Mouse (Mus musculus): ENCODE measurements around the gene Tspan31. TPM values are rescaled to one million over a fixed set of nuclear protein-coding genes. Genes with fewer than 3 reads are reported as not detected.
"Not testable (repeated sequence)": the region's sequence is repeated elsewhere in the genome, so short reads cannot be mapped to it uniquely, and the experiment has no call there.

The Tspan31 gene
- polyA plus RNA-seq, 1 experiment from 2014 or later, result 154 TPM

DNA sequence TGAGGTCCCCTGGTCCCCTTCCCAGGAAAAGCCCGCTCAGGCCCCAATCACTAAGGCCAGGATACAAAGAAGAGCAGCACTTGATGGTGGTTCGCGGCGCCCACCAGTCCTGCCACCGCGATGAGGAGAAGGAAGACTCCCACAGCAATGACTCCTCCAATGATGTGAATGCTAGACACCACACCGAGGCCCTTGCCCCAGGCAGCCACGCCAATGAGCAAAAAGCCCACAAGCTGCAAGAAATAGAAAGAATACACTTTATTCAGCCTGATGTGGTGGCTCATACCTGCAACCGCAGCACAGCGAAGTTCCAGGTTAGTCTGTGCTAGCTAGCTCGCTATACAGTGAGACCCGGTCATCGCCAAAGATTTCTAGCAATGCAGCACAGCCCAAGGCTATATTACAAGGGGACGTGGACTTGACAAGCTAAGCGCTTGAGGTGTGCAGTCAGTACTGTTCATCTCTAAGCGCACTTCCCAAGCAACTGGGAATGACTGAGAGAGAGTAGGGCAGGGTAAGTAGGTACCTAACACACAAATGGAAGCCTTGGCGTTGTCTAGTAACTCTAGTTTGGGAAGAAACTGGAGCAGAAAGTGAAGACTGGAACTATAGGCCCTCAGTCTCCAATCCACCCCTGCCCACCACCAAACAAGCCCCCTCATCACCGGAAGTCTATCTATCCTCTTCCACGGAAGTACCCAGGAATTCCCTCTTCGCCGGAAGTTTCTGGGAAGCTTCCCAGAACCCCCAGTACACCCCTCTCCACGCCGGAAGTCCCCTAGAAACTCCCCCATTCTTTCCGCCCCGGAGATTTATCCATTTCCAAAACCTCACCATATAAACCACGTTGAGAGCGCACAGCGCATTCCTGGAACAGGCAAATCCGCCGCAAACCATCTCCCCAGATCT, 529 bp downstream of the Tspan31 start:
- no peak for DNase-seq (ENCODE audit: low spot score)
- no peaks in the 10 kb centered on the region for H3K9me3 ChIP-seq
- peaks cover 38% of the 10 kb centered on the region for H3K36me3 ChIP-seq
- H3K4me3 ChIP-seq, result peak overlapping the region; percentile 65
- H3K4me1 ChIP-seq, result peaks cover 33% of the 10 kb centered on the region
- no peaks in the 10 kb centered on the region for H3K27me3 ChIP-seq (ENCODE audit: insufficient read depth, poor library complexity, severe bottlenecking)
- H3K27ac ChIP-seq, result peak overlapping the region; percentile 87
- 6% methylated on average over 30 of the region's 30 CpGs for WGBS

DNA sequence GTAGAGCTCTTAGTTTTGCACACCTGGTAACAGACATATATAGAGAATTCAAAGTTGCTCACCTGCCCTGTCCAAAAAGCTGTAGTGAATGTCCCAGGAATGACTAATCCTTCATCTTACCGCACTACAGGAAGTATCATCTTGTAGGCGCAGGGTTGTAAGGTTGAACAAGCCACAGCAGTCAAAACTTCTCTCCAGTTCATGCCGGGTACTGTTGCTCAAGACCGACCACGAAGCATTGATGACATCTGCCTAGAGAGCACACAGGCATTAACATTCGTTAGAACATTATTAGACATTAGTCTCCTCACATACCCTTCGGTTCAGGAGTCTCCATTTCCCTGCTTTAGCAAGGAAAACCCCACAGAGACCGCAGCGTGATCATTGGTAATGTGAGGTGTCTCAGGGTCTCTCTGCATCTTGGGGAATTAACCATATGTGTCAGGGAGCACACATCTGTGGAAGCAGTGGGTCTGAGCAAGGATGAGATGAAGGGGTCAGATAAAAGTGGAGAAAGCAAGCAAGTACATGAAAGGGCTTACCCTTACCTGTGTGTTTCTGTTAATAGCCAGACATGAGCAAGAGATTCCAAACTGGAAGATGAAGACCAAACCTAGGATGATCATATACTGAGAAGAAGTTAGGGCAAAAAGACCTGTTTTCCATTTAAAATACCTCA, 1.6 kb downstream of the Tspan31 start:
- H3K36me3 ChIP-seq, result peaks cover 38% of the 10 kb centered on the region
- no peaks in the 10 kb centered on the region for H3K27me3 ChIP-seq (ENCODE audit: insufficient read depth, poor library complexity, severe bottlenecking)
- H3K4me1 ChIP-seq, result peaks cover 36% of the 10 kb centered on the region
- WGBS, result 86% methylated on average over 9 of the region's 9 CpGs
- H3K27ac ChIP-seq, result 0 out of 2 replicates have a peak overlapping the region, but pooled peaks have one; percentile 87
- no peak for DNase-seq (ENCODE audit: low spot score)
- H3K4me3 ChIP-seq, result peak overlapping the region; percentile 65
- H3K9me3 ChIP-seq, result no peaks in the 10 kb centered on the region

DNA sequence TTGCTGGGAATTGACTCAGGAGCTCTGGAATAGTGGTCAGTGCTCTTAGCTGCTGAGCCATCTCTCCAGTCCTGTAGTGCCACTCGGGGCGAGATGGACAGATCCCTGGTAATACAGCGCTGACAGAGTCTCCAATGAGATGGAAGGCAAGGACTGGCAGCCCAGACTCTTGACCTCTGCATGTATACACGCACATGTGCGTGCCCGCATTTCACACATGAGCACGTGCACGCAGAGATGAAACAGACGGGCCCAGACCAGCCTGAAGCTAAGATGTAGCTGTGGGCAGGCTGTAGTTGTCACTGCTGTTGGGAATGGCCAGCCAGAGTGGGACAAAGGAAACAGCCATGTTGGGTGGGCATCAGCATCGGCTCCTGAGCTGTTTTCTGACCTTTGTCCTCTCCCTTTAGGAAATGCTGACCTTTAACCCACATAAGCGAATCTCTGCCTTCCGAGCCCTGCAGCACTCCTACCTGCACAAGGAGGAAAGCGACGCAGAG, 3.5 kb downstream of the Tspan31 start:
- H3K9me3 ChIP-seq, result no peaks in the 10 kb centered on the region
- peaks cover 36% of the 10 kb centered on the region for H3K4me1 ChIP-seq
- H3K27ac ChIP-seq, result no peak overlapping the region
- no peak for DNase-seq (ENCODE audit: low spot score)
- 92% methylated on average over 14 of the region's 14 CpGs for WGBS
- H3K27me3 ChIP-seq (ENCODE audit: insufficient read depth, poor library complexity, severe bottlenecking), result peaks cover 6% of the 10 kb centered on the region
- no peak overlapping the region for H3K4me3 ChIP-seq
- peaks cover 38% of the 10 kb centered on the region for H3K36me3 ChIP-seq

DNA sequence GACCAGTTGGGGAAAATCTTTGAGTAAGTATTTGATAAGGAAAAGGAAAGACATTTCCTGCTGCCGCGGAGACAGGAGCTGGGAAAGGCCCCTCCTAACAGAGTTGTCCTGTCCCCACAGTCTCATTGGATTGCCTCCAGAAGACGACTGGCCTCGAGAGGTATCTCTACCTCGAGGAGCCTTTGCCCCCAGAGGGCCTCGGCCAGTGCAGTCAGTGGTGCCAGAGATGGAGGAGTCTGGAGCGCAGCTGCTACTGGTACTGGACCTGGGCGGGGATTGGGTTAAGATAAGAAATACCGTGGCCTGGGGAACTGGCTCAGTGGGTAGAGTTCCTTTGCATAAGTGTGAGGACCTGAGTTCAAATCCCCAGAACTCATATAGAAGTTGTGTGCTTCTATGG, 4.1 kb downstream of the Tspan31 start:
- Histone ChIP-seq H3K4me3 (no peak overlapping the region), H3K36me3 (peaks cover 38% of the 10 kb centered on the region), H3K27me3 (ENCODE audit: insufficient read depth, poor library complexity, severe bottlenecking) (peaks cover 12% of the 10 kb centered on the region), H3K9me3 (no peaks in the 10 kb centered on the region), H3K4me1 (peaks cover 31% of the 10 kb centered on the region), H3K27ac (no peak overlapping the region)
- no peak for DNase-seq (ENCODE audit: low spot score)
- WGBS, result 61% methylated on average over 9 of the region's 9 CpGs

DNA sequence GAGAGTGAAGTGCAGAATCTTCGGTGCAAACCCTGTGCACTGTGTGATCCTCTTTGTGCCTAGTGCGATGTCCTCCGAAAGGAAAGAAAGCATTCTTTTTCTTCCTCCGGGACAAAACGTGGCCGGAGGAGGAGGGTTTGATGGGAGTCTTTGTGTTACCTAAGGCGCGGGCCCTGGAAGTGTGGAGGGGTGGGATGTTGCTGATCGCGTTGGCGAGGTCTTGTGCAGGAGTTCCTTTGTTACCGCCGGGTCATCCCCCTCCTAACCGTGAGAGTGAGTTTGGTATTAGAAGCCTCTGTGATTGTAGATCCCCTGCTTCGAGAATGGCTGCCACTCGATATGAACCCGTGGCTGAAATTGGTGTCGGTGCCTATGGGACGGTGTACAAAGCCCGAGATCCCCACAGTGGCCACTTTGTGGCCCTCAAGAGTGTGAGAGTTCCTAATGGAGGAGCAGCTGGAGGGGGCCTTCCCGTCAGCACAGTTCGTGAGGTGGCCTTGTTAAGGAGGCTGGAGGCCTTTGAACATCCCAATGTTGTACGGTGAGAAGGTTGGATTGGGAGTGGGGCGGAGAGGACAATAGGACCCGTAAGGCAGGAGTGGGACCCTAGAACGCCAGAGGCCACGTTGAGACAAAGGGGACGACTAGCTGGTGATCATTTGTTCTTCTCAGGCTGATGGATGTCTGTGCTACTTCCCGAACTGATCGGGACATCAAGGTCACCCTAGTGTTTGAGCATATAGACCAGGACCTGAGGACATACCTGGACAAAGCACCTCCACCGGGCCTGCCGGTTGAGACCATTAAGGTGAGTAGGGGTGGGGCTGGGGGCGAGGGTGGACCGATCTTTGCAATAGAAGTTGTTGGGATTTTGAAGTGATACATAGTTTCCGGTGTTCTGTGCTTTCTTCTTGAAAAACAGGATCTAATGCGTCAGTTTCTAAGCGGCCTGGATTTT, 5.9 kb downstream of the Tspan31 start:
- no peak for DNase-seq (ENCODE audit: low spot score)
- Histone ChIP-seq H3K9me3 (no peaks in the 10 kb centered on the region), H3K27ac (peak overlapping the region; percentile 98), H3K36me3 (peaks cover 38% of the 10 kb centered on the region), H3K4me1 (peaks cover 37% of the 10 kb centered on the region), H3K27me3 (ENCODE audit: insufficient read depth, poor library complexity, severe bottlenecking) (peaks cover 30% of the 10 kb centered on the region), H3K4me3 (peak overlapping the region; percentile 92)
- 14% methylated on average over 37 of the region's 37 CpGs for WGBS

DNA sequence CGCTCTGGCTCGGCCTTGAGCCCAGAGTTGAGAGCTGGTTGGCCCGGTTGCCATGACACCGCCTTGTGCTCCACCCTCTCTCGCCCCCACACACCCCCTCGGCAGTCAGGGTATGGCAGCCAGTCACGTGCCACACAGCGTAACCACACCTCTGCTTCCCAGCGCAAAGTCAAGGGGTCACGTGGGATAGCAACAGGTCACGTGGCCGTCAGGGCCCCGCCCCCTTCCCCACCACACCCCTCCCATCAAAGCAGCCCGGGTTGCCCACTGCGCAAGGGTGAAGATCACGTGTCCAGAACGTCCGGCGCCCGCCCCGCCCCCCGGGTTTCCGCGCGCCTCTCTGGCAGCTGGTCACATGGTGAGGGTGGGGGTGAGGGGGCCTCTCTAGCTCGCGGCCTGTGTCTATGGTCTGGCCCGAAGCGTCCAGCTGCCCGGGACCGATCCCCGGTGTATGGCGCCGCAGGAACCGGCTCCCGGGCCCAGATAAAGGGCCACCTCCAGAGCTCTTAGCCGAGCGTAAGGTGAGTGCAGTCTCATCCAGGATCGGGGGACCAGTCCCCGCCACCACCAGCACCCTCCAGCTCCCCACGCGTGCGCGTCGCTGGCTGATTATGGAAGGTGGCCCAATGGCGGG, 6.7 kb downstream of the Tspan31 start, which contains the start of gene Cdk4:
Gene Cdk4, plus strand, starts transcription at position 296 of the 634 bp plus-strand sequence.
- peak; percentile 100 for DNase-seq (ENCODE audit: low spot score)
- H3K9me3 ChIP-seq, result no peaks in the 10 kb centered on the region
- H3K4me3 ChIP-seq, result peak within 1 kb of the TSS; percentile 92
- peaks cover 38% of the 10 kb centered on the region for H3K27me3 ChIP-seq (ENCODE audit: insufficient read depth, poor library complexity, severe bottlenecking)
- WGBS, result under 1% methylated on average over 45 of the region's 46 CpGs
- peaks cover 37% of the 10 kb centered on the region for H3K4me1 ChIP-seq
- peak within 1 kb of the TSS; percentile 98 for H3K27ac ChIP-seq
- peaks cover 37% of the 10 kb centered on the region for H3K36me3 ChIP-seq

DNA sequence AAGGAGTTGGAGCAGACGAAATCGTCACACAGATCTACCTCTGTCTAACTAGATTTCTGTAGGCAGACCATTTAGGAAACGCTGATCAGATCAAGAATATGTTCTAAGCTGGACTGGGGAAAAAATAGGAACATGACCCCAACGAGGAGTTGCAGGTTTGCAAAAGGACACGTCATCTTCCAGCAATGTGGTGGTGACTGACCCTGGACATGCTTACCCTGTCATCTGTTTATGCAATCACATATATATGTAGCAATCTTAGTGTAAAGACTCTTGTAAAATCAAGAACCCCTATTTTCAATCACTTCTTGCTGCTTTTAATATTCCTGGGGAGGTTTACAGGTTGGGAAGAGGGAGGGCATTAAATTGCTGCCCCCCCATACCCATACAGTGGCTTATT, 7.6 kb downstream of the Tspan31 start:
- Histone ChIP-seq H3K4me1 (peaks cover 37% of the 10 kb centered on the region), H3K36me3 (peaks cover 29% of the 10 kb centered on the region), H3K27me3 (ENCODE audit: insufficient read depth, poor library complexity, severe bottlenecking) (peaks cover 46% of the 10 kb centered on the region), H3K27ac (no peak overlapping the region), H3K4me3 (0 out of 2 replicates have a peak overlapping the region, but pooled peaks have one; percentile 92), H3K9me3 (no peaks in the 10 kb centered on the region)
- 72% methylated on average over 5 of the region's 5 CpGs for WGBS
- DNase-seq (ENCODE audit: low spot score), result no peak

DNA sequence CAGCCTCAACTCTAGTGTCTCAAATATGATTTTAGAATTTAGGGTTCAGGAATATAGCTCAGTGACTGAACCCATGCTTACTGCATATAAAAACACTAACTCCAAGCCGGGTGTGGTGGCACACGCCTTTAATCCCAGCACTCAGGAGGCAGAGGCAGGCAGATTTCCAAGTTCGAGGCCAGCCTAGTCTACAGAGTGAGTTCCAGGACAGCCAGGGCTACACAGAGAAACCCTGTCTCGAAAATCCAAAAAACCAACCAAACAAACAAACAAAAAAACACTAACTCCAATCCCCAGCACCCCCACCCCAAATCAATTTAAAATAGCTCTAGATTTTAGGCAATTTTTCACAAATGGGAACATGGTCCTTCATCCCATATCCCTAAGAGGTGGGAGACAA, 8.0 kb downstream of the Tspan31 start:
- Histone ChIP-seq H3K36me3 (peaks cover 30% of the 10 kb centered on the region), H3K4me1 (peaks cover 37% of the 10 kb centered on the region), H3K27me3 (ENCODE audit: insufficient read depth, poor library complexity, severe bottlenecking) (peaks cover 50% of the 10 kb centered on the region)
- not testable (repeated sequence) for DNase-seq (ENCODE audit: low spot score); H3K4me3 ChIP-seq; H3K27ac ChIP-seq; H3K9me3 ChIP-seq
- 81% methylated on average over 4 of the region's 4 CpGs for WGBS

DNA sequence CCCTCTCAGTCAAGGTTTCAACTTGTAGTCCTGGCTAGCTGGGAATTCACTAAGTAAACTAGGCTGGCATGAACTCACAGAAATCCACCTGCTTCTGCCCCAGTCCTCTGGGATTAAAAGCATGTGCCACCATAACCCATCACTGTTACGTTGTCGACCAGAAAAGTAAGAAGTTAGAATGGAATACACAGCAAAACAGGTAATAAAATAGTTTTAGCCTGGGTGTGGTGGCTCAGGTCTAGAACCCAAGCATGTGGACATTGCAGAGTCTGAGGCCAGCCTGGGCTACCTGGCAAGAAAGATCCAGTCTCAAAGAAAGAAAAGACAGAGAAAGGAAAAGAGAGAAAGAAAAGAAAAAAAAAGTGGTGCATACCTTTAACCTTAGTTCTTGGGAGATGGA, 8.6 kb downstream of the Tspan31 start:
- Histone ChIP-seq H3K4me3 (no peak overlapping the region), H3K9me3 (no peaks in the 10 kb centered on the region), H3K27ac (no peak overlapping the region), H3K27me3 (ENCODE audit: insufficient read depth, poor library complexity, severe bottlenecking) (peaks cover 54% of the 10 kb centered on the region), H3K4me1 (peaks cover 37% of the 10 kb centered on the region), H3K36me3 (peaks cover 27% of the 10 kb centered on the region)
- no peak for DNase-seq (ENCODE audit: low spot score)
- WGBS, result 69% methylated on average over 2 of the region's 2 CpGs

DNA sequence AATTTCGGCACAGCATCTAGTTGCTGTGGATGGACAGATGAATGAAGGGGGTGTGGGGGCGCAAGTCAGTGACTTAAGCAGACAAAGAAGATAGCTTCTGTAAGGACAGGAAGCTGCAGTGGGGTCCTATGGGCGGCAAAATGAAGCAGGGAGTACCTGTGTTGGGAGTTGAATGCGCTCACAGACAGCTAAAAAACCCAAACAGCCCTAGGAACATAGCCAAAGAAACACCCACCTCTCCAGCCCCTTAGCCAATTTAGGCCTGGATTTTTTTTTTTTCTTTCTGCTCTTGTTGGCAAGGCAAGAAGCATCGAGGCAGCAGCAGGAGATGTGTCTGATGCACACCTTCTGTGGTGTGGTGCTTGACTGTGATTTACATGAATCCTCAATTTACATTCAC, 9.0 kb downstream of the Tspan31 start:
- Histone ChIP-seq H3K4me1 (peaks cover 37% of the 10 kb centered on the region), H3K27ac (no peak overlapping the region), H3K36me3 (peaks cover 27% of the 10 kb centered on the region), H3K4me3 (no peak overlapping the region), H3K27me3 (ENCODE audit: insufficient read depth, poor library complexity, severe bottlenecking) (peaks cover 58% of the 10 kb centered on the region), H3K9me3 (no peaks in the 10 kb centered on the region)
- WGBS, result 48% methylated on average over 5 of the region's 5 CpGs
- no peak for DNase-seq (ENCODE audit: low spot score)

DNA sequence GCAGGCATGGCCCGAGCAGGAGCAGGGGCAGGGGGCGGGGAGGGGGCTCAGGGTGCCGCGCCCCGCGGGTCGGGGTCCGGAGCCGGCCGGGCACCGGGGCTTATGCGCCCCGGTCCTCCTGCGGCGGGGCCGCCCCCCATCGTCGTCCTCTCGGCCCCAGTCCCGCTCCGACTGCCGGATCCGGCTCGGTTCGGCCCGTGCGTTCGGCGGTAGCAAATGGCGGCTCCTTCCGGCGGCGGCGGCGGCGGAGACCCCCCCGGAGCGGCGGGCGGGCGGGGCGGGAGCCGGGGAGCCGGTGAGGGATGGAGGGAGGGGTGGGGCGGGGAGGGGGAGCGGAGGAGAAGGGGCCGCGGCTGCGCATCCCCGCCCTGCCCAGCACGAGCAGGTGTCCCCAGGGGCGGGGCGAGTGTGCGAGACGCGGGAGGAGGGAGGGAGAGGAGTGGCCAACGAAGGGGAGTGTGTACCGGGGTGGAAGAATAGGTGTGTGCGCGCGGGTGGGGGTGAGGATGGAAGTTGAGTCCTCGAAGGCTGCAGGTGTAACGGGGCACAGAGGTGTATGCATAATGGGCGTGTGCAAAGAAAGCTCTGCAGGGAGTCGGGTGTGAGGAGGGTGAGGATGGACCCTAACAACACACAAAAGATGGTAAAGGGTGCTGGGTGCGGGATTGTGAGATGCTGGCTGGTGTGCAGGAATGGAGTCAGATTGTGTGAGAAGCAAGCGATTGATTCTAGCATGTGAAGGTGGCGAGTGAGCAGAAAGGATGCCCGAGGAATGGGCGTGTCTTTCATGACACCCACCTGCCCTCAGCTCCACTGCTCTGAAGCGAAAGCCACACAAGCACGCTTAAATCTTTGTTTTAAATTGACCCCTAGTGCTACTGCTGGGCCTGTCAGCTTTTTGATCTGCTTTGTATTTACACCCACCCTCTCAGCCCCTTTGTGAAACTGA, 9.8 kb downstream of the Tspan31 start, which contains the start of gene March9:
Gene March9, minus strand, starts transcription at position 217 of the 949 bp plus-strand sequence.
- Histone ChIP-seq H3K4me1 (peaks cover 32% of the 10 kb centered on the region), H3K36me3 (peaks cover 23% of the 10 kb centered on the region), H3K4me3 (peak within 1 kb of the TSS; percentile 82), H3K27ac (peak within 1 kb of the TSS; percentile 84), H3K27me3 (ENCODE audit: insufficient read depth, poor library complexity, severe bottlenecking) (peaks cover 65% of the 10 kb centered on the region), H3K9me3 (no peaks in the 10 kb centered on the region)
- 1% methylated on average over 61 of the region's 72 CpGs for WGBS
- peak; percentile 85 for DNase-seq (ENCODE audit: low spot score)
